Mouse (Mus musculus): ENCODE measurements around the gene Rora. TPM values are rescaled to one million over a fixed set of nuclear protein-coding genes. Genes with fewer than 3 reads are reported as not detected.

The Rora gene
- polyA plus RNA-seq, 1 experiment = 24.1 TPM

GRCm38 (mm10) chr9:68727166-68727855 is 73.7 kb downstream of the Rora start:
- Histone ChIP-seq H3K4me1 (ENCODE audit: control insufficient read depth, insufficient read depth, low read length) (no peaks in the 10 kb centered on the region), H3K27ac (ENCODE audit: control insufficient read depth, insufficient read depth, low read depth, low read length) (no peak overlapping the region), H3K4me3 (ENCODE audit: control insufficient read depth, low read depth, low read length) (no peak overlapping the region), H3K36me3 (ENCODE audit: control insufficient read depth, insufficient read depth, low read length) (no peaks in the 10 kb centered on the region), H3K27me3 (ENCODE audit: control insufficient read depth, insufficient read depth, low read length) (no peaks in the 10 kb centered on the region)
- TF ChIP-seq POLR2A (IDR thresholded peaks at IDR 0.05; ENCODE audit: control insufficient read depth, low read depth, low read length) (no peak), CTCF (IDR thresholded peaks at IDR 0.05; ENCODE audit: control insufficient read depth, insufficient read depth, insufficient replicate concordance, low read depth, low read length) (no peak)

GRCm38 (mm10) chr9:68731438-68731837 is 77.9 kb downstream of the Rora start:
- no peak overlapping the region for H3K4me3 ChIP-seq (ENCODE audit: control insufficient read depth, low read depth, low read length)
- no peaks in the 10 kb centered on the region for H3K27me3 ChIP-seq (ENCODE audit: control insufficient read depth, insufficient read depth, low read length)
- TF ChIP-seq POLR2A (IDR thresholded peaks at IDR 0.05; ENCODE audit: control insufficient read depth, low read depth, low read length) (no peak), CTCF (IDR thresholded peaks at IDR 0.05; ENCODE audit: control insufficient read depth, insufficient read depth, insufficient replicate concordance, low read depth, low read length) (no peak)
- no peaks in the 10 kb centered on the region for H3K36me3 ChIP-seq (ENCODE audit: control insufficient read depth, insufficient read depth, low read length)
- H3K27ac ChIP-seq (ENCODE audit: control insufficient read depth, insufficient read depth, low read depth, low read length) = no peak overlapping the region
- H3K4me1 ChIP-seq (ENCODE audit: control insufficient read depth, insufficient read depth, low read length) = no peaks in the 10 kb centered on the region

GRCm38 (mm10) chr9:68732929-68733328 is 79.3 kb downstream of the Rora start:
- Histone ChIP-seq H3K36me3 (ENCODE audit: control insufficient read depth, insufficient read depth, low read length) (no peaks in the 10 kb centered on the region), H3K4me3 (ENCODE audit: control insufficient read depth, low read depth, low read length) (no peak overlapping the region), H3K27ac (ENCODE audit: control insufficient read depth, insufficient read depth, low read depth, low read length) (no peak overlapping the region), H3K27me3 (ENCODE audit: control insufficient read depth, insufficient read depth, low read length) (no peaks in the 10 kb centered on the region), H3K4me1 (ENCODE audit: control insufficient read depth, insufficient read depth, low read length) (no peaks in the 10 kb centered on the region)
- TF ChIP-seq POLR2A (IDR thresholded peaks at IDR 0.05; ENCODE audit: control insufficient read depth, low read depth, low read length) (no peak), CTCF (IDR thresholded peaks at IDR 0.05; ENCODE audit: control insufficient read depth, insufficient read depth, insufficient replicate concordance, low read depth, low read length) (no peak)

- TF ChIP-seq POLR2A (IDR thresholded peaks at IDR 0.05; ENCODE audit: control insufficient read depth, low read depth, low read length) = no peak
- TF ChIP-seq CTCF (IDR thresholded peaks at IDR 0.05; ENCODE audit: control insufficient read depth, insufficient read depth, insufficient replicate concordance, low read depth, low read length) = no peak
- no peaks in the 10 kb centered on the region for H3K4me1 ChIP-seq (ENCODE audit: control insufficient read depth, insufficient read depth, low read length)
- no peak overlapping the region for H3K4me3 ChIP-seq (ENCODE audit: control insufficient read depth, low read depth, low read length)
- no peaks in the 10 kb centered on the region for H3K27me3 ChIP-seq (ENCODE audit: control insufficient read depth, insufficient read depth, low read length)
- H3K27ac ChIP-seq (ENCODE audit: control insufficient read depth, insufficient read depth, low read depth, low read length) = no peak overlapping the region
- no peaks in the 10 kb centered on the region for H3K36me3 ChIP-seq (ENCODE audit: control insufficient read depth, insufficient read depth, low read length)
These were observed 82.3 kb downstream of the Rora start for GRCm38 (mm10) chr9:68735886-68736285.

GRCm38 (mm10) chr9:68737197-68737736 is 83.7 kb downstream of the Rora start:
- Histone ChIP-seq H3K36me3 (ENCODE audit: control insufficient read depth, insufficient read depth, low read length) (no peaks in the 10 kb centered on the region), H3K27ac (ENCODE audit: control insufficient read depth, insufficient read depth, low read depth, low read length) (no peak overlapping the region), H3K27me3 (ENCODE audit: control insufficient read depth, insufficient read depth, low read length) (no peaks in the 10 kb centered on the region), H3K4me3 (ENCODE audit: control insufficient read depth, low read depth, low read length) (no peak overlapping the region), H3K4me1 (ENCODE audit: control insufficient read depth, insufficient read depth, low read length) (no peaks in the 10 kb centered on the region)
- TF ChIP-seq POLR2A (IDR thresholded peaks at IDR 0.05; ENCODE audit: control insufficient read depth, low read depth, low read length) = no peak
- TF ChIP-seq CTCF (IDR thresholded peaks at IDR 0.05; ENCODE audit: control insufficient read depth, insufficient read depth, insufficient replicate concordance, low read depth, low read length) = no peak

GRCm38 (mm10) chr9:68745931-68746646 is 92.5 kb downstream of the Rora start:
- Histone ChIP-seq H3K27me3 (ENCODE audit: control insufficient read depth, insufficient read depth, low read length) (no peaks in the 10 kb centered on the region), H3K4me1 (ENCODE audit: control insufficient read depth, insufficient read depth, low read length) (peaks cover 3% of the 10 kb centered on the region), H3K27ac (ENCODE audit: control insufficient read depth, insufficient read depth, low read depth, low read length) (no peak overlapping the region), H3K4me3 (ENCODE audit: control insufficient read depth, low read depth, low read length) (no peak overlapping the region), H3K36me3 (ENCODE audit: control insufficient read depth, insufficient read depth, low read length) (no peaks in the 10 kb centered on the region)
- TF ChIP-seq POLR2A (IDR thresholded peaks at IDR 0.05; ENCODE audit: control insufficient read depth, low read depth, low read length) (no peak), CTCF (IDR thresholded peaks at IDR 0.05; ENCODE audit: control insufficient read depth, insufficient read depth, insufficient replicate concordance, low read depth, low read length) (no peak)

GRCm38 (mm10) chr9:68756976-68757375 is 103.4 kb downstream of the Rora start:
- no peak overlapping the region for H3K27ac ChIP-seq (ENCODE audit: control insufficient read depth, insufficient read depth, low read depth, low read length)
- H3K36me3 ChIP-seq (ENCODE audit: control insufficient read depth, insufficient read depth, low read length) = no peaks in the 10 kb centered on the region
- no peaks in the 10 kb centered on the region for H3K27me3 ChIP-seq (ENCODE audit: control insufficient read depth, insufficient read depth, low read length)
- no peak for TF ChIP-seq POLR2A (IDR thresholded peaks at IDR 0.05; ENCODE audit: control insufficient read depth, low read depth, low read length)
- TF ChIP-seq CTCF (IDR thresholded peaks at IDR 0.05; ENCODE audit: control insufficient read depth, insufficient read depth, insufficient replicate concordance, low read depth, low read length) = no peak
- no peak overlapping the region for H3K4me3 ChIP-seq (ENCODE audit: control insufficient read depth, low read depth, low read length)
- no peaks in the 10 kb centered on the region for H3K4me1 ChIP-seq (ENCODE audit: control insufficient read depth, insufficient read depth, low read length)
